Mouse (Mus musculus): ENCODE data around the gene Myo7a.

- no peak for TF ChIP-seq CTCF (IDR thresholded peaks at IDR 0.05; ENCODE audit: borderline replicate concordance, insufficient read depth, low read length)
- no peak for TF ChIP-seq POLR2A (IDR thresholded peaks at IDR 0.05; ENCODE audit: low read depth, low read length)
These were observed 45.2 kb upstream of the Myo7a start for GRCm38 (mm10) chr7:98164382-98164998.
